Mouse (Mus musculus): Measurements from ENCODE around the gene Eprs. TPM values are rescaled to one million over a fixed set of nuclear protein-coding genes. Genes with fewer than 3 reads are reported as not detected.

The Eprs gene
- polyA plus RNA-seq, 1 experiment: 16.3 TPM

- no peak for DNase-seq (ENCODE audit: low read depth)
Measured at GRCm38 (mm10) chr1:185358211-185358610, 4.6 kb upstream of the Eprs start.

- DNase-seq (ENCODE audit: low read depth): peak; percentile 20
Measured at GRCm38 (mm10) chr1:185363526-185364182, 810 bp downstream of the Eprs start.

GRCm38 (mm10) chr1:185364183-185364540 is 1.3 kb downstream of the Eprs start:
- no peak for DNase-seq (ENCODE audit: low read depth)

GRCm38 (mm10) chr1:185367383-185367782 is 4.5 kb downstream of the Eprs start:
- DNase-seq (ENCODE audit: low read depth): no peak

GRCm38 (mm10) chr1:185369979-185370378 is 7.1 kb downstream of the Eprs start:
- DNase-seq (ENCODE audit: low read depth): no peak

- DNase-seq (ENCODE audit: low read depth): no peak
Measured at GRCm38 (mm10) chr1:185376390-185376789, 13.5 kb downstream of the Eprs start.

GRCm38 (mm10) chr1:185377429-185377828 is 14.6 kb downstream of the Eprs start:
- no peak for DNase-seq (ENCODE audit: low read depth)

GRCm38 (mm10) chr1:185401615-185402014 is 38.8 kb downstream of the Eprs start:
- no peak for DNase-seq (ENCODE audit: low read depth)

GRCm38 (mm10) chr1:185404021-185404420 is 41.2 kb downstream of the Eprs start:
- no peak for DNase-seq (ENCODE audit: low read depth)

- no peak for DNase-seq (ENCODE audit: low read depth)
Measured at GRCm38 (mm10) chr1:185405921-185406320, 43.1 kb downstream of the Eprs start.

GRCm38 (mm10) chr1:185409831-185410230 is 47.0 kb downstream of the Eprs start:
- DNase-seq (ENCODE audit: low read depth): no peak

GRCm38 (mm10) chr1:185418011-185418410 is 55.2 kb downstream of the Eprs start:
- DNase-seq (ENCODE audit: low read depth): no peak

GRCm38 (mm10) chr1:185419805-185420204 is 57.0 kb downstream of the Eprs start:
- no peak for DNase-seq (ENCODE audit: low read depth)

- DNase-seq (ENCODE audit: low read depth): no peak
Measured at GRCm38 (mm10) chr1:185420776-185421175, 57.9 kb downstream of the Eprs start.

- DNase-seq (ENCODE audit: low read depth): no peak
Measured at GRCm38 (mm10) chr1:185426583-185426982, 63.7 kb downstream of the Eprs start.

- no peak for DNase-seq (ENCODE audit: low read depth)
Measured at GRCm38 (mm10) chr1:185430488-185430887, 67.6 kb downstream of the Eprs start.

- no peak for DNase-seq (ENCODE audit: low read depth)
Measured at GRCm38 (mm10) chr1:185431245-185431997, 68.6 kb downstream of the Eprs start.

GRCm38 (mm10) chr1:185431998-185432317 is 69.1 kb downstream of the Eprs start:
- no peak for DNase-seq (ENCODE audit: low read depth)

- no peak for DNase-seq (ENCODE audit: low read depth)
Measured at GRCm38 (mm10) chr1:185433112-185433511, 70.3 kb downstream of the Eprs start.

- no peak for DNase-seq (ENCODE audit: low read depth)
Measured at GRCm38 (mm10) chr1:185438841-185439580, 76.2 kb downstream of the Eprs start.

- no peak for DNase-seq (ENCODE audit: low read depth)
Measured at GRCm38 (mm10) chr1:185441703-185442472, 79.0 kb downstream of the Eprs start.

GRCm38 (mm10) chr1:185448936-185449335 is 86.1 kb downstream of the Eprs start:
- DNase-seq (ENCODE audit: low read depth): no peak

Data from gonadal fat pad, adult 2 months (tissue).